Mouse (Mus musculus): ENCODE measurements at regions not wholly inside any gene's neighbourhood (a gene's known extent, or its start where the extent isn't known, plus 50 kb on each side); places are given as distances from the start of the nearest gene placed in this dataset.

GRCm38 (mm10) chr1:42228098-42228497, 467.5 kb upstream of the Pou3f3 start:
- Histone ChIP-seq H3K27ac (no peak overlapping the region), H3K36me3 (no peaks in the 10 kb centered on the region), H3K27me3 (ENCODE audit: insufficient read depth, poor library complexity, severe bottlenecking) (no peaks in the 10 kb centered on the region), H3K4me1 (0 out of 2 replicates have a peak, but pooled peaks cover 3% of the 10 kb centered on the region), H3K4me3 (no peak overlapping the region), H3K9me3 (no peaks in the 10 kb centered on the region)
- 84% methylated on average over 1 of the region's 1 CpGs for WGBS
- DNase-seq (ENCODE audit: low spot score): peak; percentile 65

- Histone ChIP-seq H3K4me1 (0 out of 2 replicates have a peak, but pooled peaks cover 3% of the 10 kb centered on the region), H3K4me3 (peak overlapping the region; percentile 29; the same call in 1 of the 2 replicates), H3K27ac (no peak overlapping the region), H3K36me3 (no peaks in the 10 kb centered on the region), H3K9me3 (no peaks in the 10 kb centered on the region), H3K27me3 (ENCODE audit: insufficient read depth, poor library complexity, severe bottlenecking) (no peaks in the 10 kb centered on the region)
- 50% methylated on average over 12 of the region's 12 CpGs for WGBS
- DNase-seq (ENCODE audit: low spot score): peak; percentile 60
Observed at GRCm38 (mm10) chr1:42229711-42230110, 465.9 kb upstream of the Pou3f3 start.

- 92% methylated on average over 21 of the region's 21 CpGs for WGBS
- H3K4me1 ChIP-seq: 0 out of 2 replicates have a peak, but pooled peaks cover 3% of the 10 kb centered on the region
- H3K27ac ChIP-seq: no peak overlapping the region
- no peaks in the 10 kb centered on the region for H3K27me3 ChIP-seq (ENCODE audit: insufficient read depth, poor library complexity, severe bottlenecking)
- peak; percentile 50 for DNase-seq (ENCODE audit: low spot score)
- no peak overlapping the region for H3K4me3 ChIP-seq
- H3K9me3 ChIP-seq: no peaks in the 10 kb centered on the region
- no peaks in the 10 kb centered on the region for H3K36me3 ChIP-seq
Observed at GRCm38 (mm10) chr1:42230469-42231040, 465.0 kb upstream of the Pou3f3 start.

- no peak for DNase-seq (ENCODE audit: low spot score)
- Histone ChIP-seq H3K4me3 (no peak overlapping the region), H3K27ac (no peak overlapping the region), H3K4me1 (0 out of 2 replicates have a peak, but pooled peaks cover 3% of the 10 kb centered on the region), H3K27me3 (ENCODE audit: insufficient read depth, poor library complexity, severe bottlenecking) (no peaks in the 10 kb centered on the region), H3K9me3 (no peaks in the 10 kb centered on the region), H3K36me3 (no peaks in the 10 kb centered on the region)
- 74% methylated on average over 5 of the region's 5 CpGs for WGBS
Observed at GRCm38 (mm10) chr1:42231091-42231490, 464.5 kb upstream of the Pou3f3 start.

- DNase-seq (ENCODE audit: low spot score): peak; percentile 22
- WGBS: 82% methylated on average over 5 of the region's 5 CpGs
- Histone ChIP-seq H3K9me3 (no peaks in the 10 kb centered on the region), H3K4me1 (0 out of 2 replicates have a peak, but pooled peaks cover 3% of the 10 kb centered on the region), H3K27ac (no peak overlapping the region), H3K4me3 (no peak overlapping the region), H3K36me3 (no peaks in the 10 kb centered on the region), H3K27me3 (ENCODE audit: insufficient read depth, poor library complexity, severe bottlenecking) (no peaks in the 10 kb centered on the region)
Observed at GRCm38 (mm10) chr1:42231897-42232296, 463.7 kb upstream of the Pou3f3 start.

- Histone ChIP-seq H3K4me3 (no peak overlapping the region), H3K27ac (no peak overlapping the region), H3K4me1 (0 out of 2 replicates have a peak, but pooled peaks cover 3% of the 10 kb centered on the region), H3K36me3 (no peaks in the 10 kb centered on the region), H3K27me3 (ENCODE audit: insufficient read depth, poor library complexity, severe bottlenecking) (no peaks in the 10 kb centered on the region), H3K9me3 (no peaks in the 10 kb centered on the region)
- peak; percentile 65 for DNase-seq (ENCODE audit: low spot score)
- WGBS: 83% methylated on average over 6 of the region's 6 CpGs
Observed at GRCm38 (mm10) chr1:42232716-42233115, 462.9 kb upstream of the Pou3f3 start.

- Histone ChIP-seq H3K27ac (no peak overlapping the region), H3K36me3 (no peaks in the 10 kb centered on the region), H3K9me3 (no peaks in the 10 kb centered on the region), H3K4me3 (no peak overlapping the region), H3K4me1 (0 out of 2 replicates have a peak, but pooled peaks cover 3% of the 10 kb centered on the region), H3K27me3 (ENCODE audit: insufficient read depth, poor library complexity, severe bottlenecking) (no peaks in the 10 kb centered on the region)
- 33% methylated on average over 10 of the region's 10 CpGs for WGBS
- peak; percentile 64 for DNase-seq (ENCODE audit: low spot score)
Observed at GRCm38 (mm10) chr1:42233289-42233688, 462.3 kb upstream of the Pou3f3 start.

- Histone ChIP-seq H3K4me1 (no peaks in the 10 kb centered on the region), H3K27me3 (ENCODE audit: insufficient read depth, poor library complexity, severe bottlenecking) (no peaks in the 10 kb centered on the region), H3K27ac (no peak overlapping the region), H3K4me3 (no peak overlapping the region), H3K9me3 (no peaks in the 10 kb centered on the region), H3K36me3 (no peaks in the 10 kb centered on the region)
- DNase-seq (ENCODE audit: low spot score): no peak
- 77% methylated on average over 2 of the region's 2 CpGs for WGBS
Observed at GRCm38 (mm10) chr1:42236466-42237010, 459.0 kb upstream of the Pou3f3 start.

GRCm38 (mm10) chr1:42238408-42238807, 457.2 kb upstream of the Pou3f3 start:
- Histone ChIP-seq H3K36me3 (no peaks in the 10 kb centered on the region), H3K4me1 (peaks cover 8% of the 10 kb centered on the region; the same call in 1 of the 2 replicates), H3K4me3 (no peak overlapping the region), H3K27ac (no peak overlapping the region), H3K9me3 (no peaks in the 10 kb centered on the region), H3K27me3 (ENCODE audit: insufficient read depth, poor library complexity, severe bottlenecking) (no peaks in the 10 kb centered on the region)
- WGBS: 76% methylated on average over 3 of the region's 3 CpGs
- peak; percentile 54 for DNase-seq (ENCODE audit: low spot score)

- H3K4me3 ChIP-seq: no peak overlapping the region
- DNase-seq (ENCODE audit: low spot score): peak; percentile 38
- peaks cover 8% of the 10 kb centered on the region; the same call in 1 of the 2 replicates for H3K4me1 ChIP-seq
- H3K27me3 ChIP-seq (ENCODE audit: insufficient read depth, poor library complexity, severe bottlenecking): no peaks in the 10 kb centered on the region
- H3K9me3 ChIP-seq: no peaks in the 10 kb centered on the region
- H3K27ac ChIP-seq: no peak overlapping the region
- 65% methylated on average over 9 of the region's 9 CpGs for WGBS
- H3K36me3 ChIP-seq: no peaks in the 10 kb centered on the region
Observed at GRCm38 (mm10) chr1:42241172-42241571, 454.4 kb upstream of the Pou3f3 start.

- no peak overlapping the region for H3K4me3 ChIP-seq
- H3K9me3 ChIP-seq: no peaks in the 10 kb centered on the region
- H3K36me3 ChIP-seq: no peaks in the 10 kb centered on the region
- peak; percentile 59 for DNase-seq (ENCODE audit: low spot score)
- peaks cover 8% of the 10 kb centered on the region; the same call in 1 of the 2 replicates for H3K4me1 ChIP-seq
- no peaks in the 10 kb centered on the region for H3K27me3 ChIP-seq (ENCODE audit: insufficient read depth, poor library complexity, severe bottlenecking)
- 80% methylated on average over 11 of the region's 11 CpGs for WGBS
- H3K27ac ChIP-seq: no peak overlapping the region
Observed at GRCm38 (mm10) chr1:42241601-42242220, 453.9 kb upstream of the Pou3f3 start.

GRCm38 (mm10) chr1:42242586-42243457, 452.7 kb upstream of the Pou3f3 start:
- H3K27me3 ChIP-seq (ENCODE audit: insufficient read depth, poor library complexity, severe bottlenecking): no peaks in the 10 kb centered on the region
- peaks cover 8% of the 10 kb centered on the region; the same call in 1 of the 2 replicates for H3K4me1 ChIP-seq
- H3K4me3 ChIP-seq: no peak overlapping the region
- no peaks in the 10 kb centered on the region for H3K36me3 ChIP-seq
- DNase-seq (ENCODE audit: low spot score): peak; percentile 61
- no peaks in the 10 kb centered on the region for H3K9me3 ChIP-seq
- 71% methylated on average over 15 of the region's 15 CpGs for WGBS
- no peak overlapping the region for H3K27ac ChIP-seq

All from heart, embryonic 10.5 days (tissue).